Mouse (Mus musculus) hindbrain, embryonic 12.5 days (tissue): ENCODE measurements around the gene Tmem199. TPM values are rescaled to one million over a fixed set of nuclear protein-coding genes. Genes with fewer than 3 reads are reported as not detected.

ENCODE experiments used
- ATAC-seq: fragments of 200-750 bp; cut with Nextera tagmentation; 2 replicates; pipeline ENCODE4 v1.8.0; 2017; ENCODE audit warnings: moderate TSS enrichment; ENCODE audit not compliant: low FRiP score
- H3K27ac ChIP-seq: fragments of 300-500 bp; sonication (generic); 2 replicates; pipeline ENCODE4 v1.5.1; 2016; ENCODE audit warnings: mild to moderate bottlenecking
- H3K27me3 ChIP-seq: fragments of 300-500 bp; sonication (generic); 2 replicates; pipeline ENCODE4 v1.6.1; 2016; ENCODE audit warnings: mild to moderate bottlenecking
- H3K36me3 ChIP-seq: fragments of 300-500 bp; sonication (generic); 2 replicates; pipeline ENCODE4 v1.6.1; 2016; ENCODE audit warnings: mild to moderate bottlenecking
- H3K4me1 ChIP-seq: fragments of 300-500 bp; sonication (generic); 2 replicates; pipeline ENCODE4 v1.6.1; 2016
- H3K4me2 ChIP-seq: fragments of 300-500 bp; sonication (generic); replicated peaks from 2 replicates; pipeline ENCODE4 v1.6.1; 2016; ENCODE audit warnings: mild to moderate bottlenecking
- H3K4me3 ChIP-seq: fragments of 300-500 bp; sonication (generic); 2 replicates; pipeline ENCODE4 v1.5.1; 2016; ENCODE audit warnings: mild to moderate bottlenecking
- H3K9ac ChIP-seq: fragments of 300-500 bp; sonication (generic); 2 replicates; pipeline ENCODE4 v1.6.1; 2016; ENCODE audit warnings: mild to moderate bottlenecking, moderate library complexity
- H3K9me3 ChIP-seq: fragments of 300-500 bp; sonication (generic); replicated peaks from 2 replicates; pipeline ENCODE4 v1.6.1; 2016; ENCODE audit warnings: mild to moderate bottlenecking
- WGBS: fragments of 180-500 bp; shearing (Covaris S2); methylation state at CpG from one replicate; pipeline ENCODE4 v1.1.7; 2016; 5-methylcytosine and 5-hydroxymethylcytosine counted together
- polyA plus RNA-seq: library from polyadenylated mRNA; unstranded; fragments of >200 nt; fragmentation: Nextera tagmentation; extraction: Ambion mirVana; gene quantifications from 2 replicates; pipeline ENCODE4 v1.2.1, GENCODE M21; 2016

The Tmem199 gene
- polyA plus RNA-seq, 1 experiment from 2014 or later: 75.2 TPM

GRCm38 (mm10) chr11:78522481-78522997 is 10.6 kb upstream of the Tmem199 start:
- peaks cover 98% of the 10 kb centered on the region for H3K36me3 ChIP-seq

DNA sequence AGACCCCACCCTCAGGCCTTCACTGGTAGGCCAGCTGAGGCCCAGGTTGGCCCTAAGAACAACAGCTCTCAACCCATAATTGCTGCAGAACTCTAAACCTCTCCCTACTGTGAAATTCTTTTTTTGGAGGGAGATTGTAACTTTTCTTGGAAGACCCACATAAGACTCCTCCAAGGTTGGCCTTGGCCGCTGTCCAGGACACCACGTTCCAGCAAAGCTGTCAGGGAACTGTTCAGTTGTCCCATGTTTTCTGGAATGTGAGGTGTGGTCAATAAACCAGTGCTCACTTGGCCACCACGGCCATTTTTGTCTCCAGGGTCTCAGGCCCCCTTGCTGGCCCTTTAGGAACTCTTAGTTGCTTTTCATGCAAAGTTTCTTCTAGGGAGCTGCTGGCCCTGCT is 9.9 kb upstream of the Tmem199 start:
- Histone ChIP-seq H3K4me2 (no peak overlapping the region), H3K9ac (no peak overlapping the region), H3K4me3 (no peak overlapping the region), H3K9me3 (no peaks in the 10 kb centered on the region), H3K36me3 (peaks cover 93% of the 10 kb centered on the region), H3K27me3 (no peaks in the 10 kb centered on the region), H3K27ac (no peak overlapping the region), H3K4me1 (no peaks in the 10 kb centered on the region)
- WGBS: 93% methylated on average over 3 of the region's 3 CpGs
- ATAC-seq: no peak

More at GRCm38 (mm10) chr11:78522481-78522997, 10.6 kb upstream of the Tmem199 start:
- H3K9me3 ChIP-seq: no peaks in the 10 kb centered on the region
- no peak for ATAC-seq
- H3K9ac ChIP-seq: no peak overlapping the region
- no peak overlapping the region for H3K27ac ChIP-seq
- no peak overlapping the region for H3K4me3 ChIP-seq
- 88% methylated on average over 1 of the region's 1 CpGs for WGBS
- H3K4me2 ChIP-seq: no peak overlapping the region
- no peaks in the 10 kb centered on the region for H3K4me1 ChIP-seq
- H3K27me3 ChIP-seq: no peaks in the 10 kb centered on the region

DNA sequence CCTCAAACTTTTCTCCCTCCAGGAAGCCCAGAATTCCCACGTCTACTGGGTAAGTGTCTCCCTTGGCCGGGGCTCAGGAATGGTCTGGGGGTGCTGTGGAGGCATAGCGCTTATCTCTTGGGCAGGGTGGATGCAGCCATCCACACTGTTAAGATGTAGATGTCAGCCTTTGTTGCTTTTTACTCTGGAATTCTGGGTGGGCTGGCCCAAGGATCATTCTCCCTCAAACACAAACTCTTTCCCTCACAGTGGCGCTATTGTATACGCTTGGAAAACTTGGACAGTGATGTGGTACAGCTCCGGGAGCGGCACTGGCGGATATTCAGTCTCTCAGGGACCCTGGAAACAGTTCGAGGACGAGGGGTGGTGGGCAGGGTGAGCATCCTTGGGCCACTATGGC is 7.0 kb upstream of the Tmem199 start:
- H3K4me1 ChIP-seq: no peaks in the 10 kb centered on the region
- H3K9ac ChIP-seq: no peak overlapping the region
- H3K27me3 ChIP-seq: no peaks in the 10 kb centered on the region
- H3K36me3 ChIP-seq: peaks cover 89% of the 10 kb centered on the region
- no peak for ATAC-seq
- H3K27ac ChIP-seq: no peak overlapping the region
- 89% methylated on average over 10 of the region's 10 CpGs for WGBS
- H3K9me3 ChIP-seq: no peaks in the 10 kb centered on the region
- H3K4me3 ChIP-seq: no peak overlapping the region
- H3K4me2 ChIP-seq: no peak overlapping the region

GRCm38 (mm10) chr11:78515549-78516325 is 3.8 kb upstream of the Tmem199 start:
- Histone ChIP-seq H3K9ac (no peak overlapping the region), H3K4me3 (no peak overlapping the region), H3K9me3 (no peaks in the 10 kb centered on the region), H3K27ac (no peak overlapping the region), H3K4me1 (peaks cover 19% of the 10 kb centered on the region), H3K27me3 (no peaks in the 10 kb centered on the region), H3K4me2 (no peak overlapping the region), H3K36me3 (peaks cover 57% of the 10 kb centered on the region)
- no peak for ATAC-seq
- 64% methylated on average over 2 of the region's 2 CpGs for WGBS

DNA sequence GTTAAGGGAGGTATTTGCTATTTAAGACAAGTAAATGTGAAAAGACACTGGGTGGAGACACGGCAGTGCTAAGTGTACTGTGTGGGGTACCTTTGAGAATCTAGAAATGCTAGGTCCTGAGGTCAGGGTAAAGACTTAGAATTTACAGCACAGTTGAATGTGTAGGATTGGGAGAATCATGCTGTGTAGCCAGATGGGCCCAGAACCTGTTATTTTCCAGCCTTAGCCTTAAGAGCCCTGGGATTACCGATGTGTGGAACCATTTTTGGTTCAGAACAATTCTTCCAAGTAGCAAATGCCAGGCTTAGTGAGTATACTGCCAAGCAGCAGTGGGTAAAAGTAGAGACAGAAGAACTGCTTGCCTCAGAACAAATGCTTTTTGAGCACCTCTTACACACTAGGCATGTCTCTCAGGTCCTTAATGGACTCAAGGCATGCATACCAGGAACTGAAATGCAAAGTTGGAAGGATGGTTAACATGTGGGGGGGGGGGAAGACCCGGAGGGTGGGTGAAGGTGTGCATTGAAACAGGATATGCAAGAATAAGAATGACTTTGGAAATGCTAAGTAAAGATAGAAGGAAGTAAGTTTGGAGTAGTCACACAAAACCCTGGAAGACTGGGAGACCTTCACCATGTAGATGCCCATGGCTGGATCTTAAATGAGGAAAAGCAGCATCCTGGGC is 1.3 kb upstream of the Tmem199 start:
- Histone ChIP-seq H3K9ac (0 out of 2 replicates have a peak overlapping the region, but pooled peaks have one; percentile 94), H3K4me1 (peaks cover 19% of the 10 kb centered on the region), H3K36me3 (peaks cover 43% of the 10 kb centered on the region), H3K4me3 (peak overlapping the region; percentile 75), H3K27me3 (no peaks in the 10 kb centered on the region), H3K4me2 (peak overlapping the region; percentile 85), H3K27ac (no peak overlapping the region), H3K9me3 (no peaks in the 10 kb centered on the region)
- 82% methylated on average over 3 of the region's 3 CpGs for WGBS
- no peak for ATAC-seq

DNA sequence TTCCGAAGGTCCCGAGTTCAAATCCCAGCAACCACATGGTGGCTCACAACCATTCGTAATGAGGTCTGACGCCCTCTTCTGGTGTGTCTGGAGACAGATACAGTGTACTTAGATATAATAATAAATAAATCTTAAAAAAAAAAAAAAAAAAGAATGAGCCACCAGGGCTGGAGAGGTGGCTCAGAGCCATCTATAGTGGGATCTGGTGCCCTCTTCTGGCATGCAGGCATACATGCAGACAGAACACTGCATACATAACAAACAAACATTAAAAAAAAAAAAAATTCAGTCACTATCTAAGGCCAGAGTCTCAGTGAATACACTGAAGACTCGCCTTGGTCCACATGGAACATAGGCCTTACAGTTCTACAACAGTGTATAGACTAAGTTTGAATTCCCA is 2.8 kb downstream of the Tmem199 start:
- H3K4me3 ChIP-seq: no peak overlapping the region
- H3K4me2 ChIP-seq: no peak overlapping the region
- WGBS: 84% methylated on average over 5 of the region's 5 CpGs
- H3K27ac ChIP-seq: no peak overlapping the region
- ATAC-seq: no peak
- H3K9me3 ChIP-seq: no peaks in the 10 kb centered on the region
- H3K27me3 ChIP-seq: no peaks in the 10 kb centered on the region
- H3K4me1 ChIP-seq: peaks cover 19% of the 10 kb centered on the region
- H3K36me3 ChIP-seq: peaks cover 31% of the 10 kb centered on the region
- no peak overlapping the region for H3K9ac ChIP-seq

DNA sequence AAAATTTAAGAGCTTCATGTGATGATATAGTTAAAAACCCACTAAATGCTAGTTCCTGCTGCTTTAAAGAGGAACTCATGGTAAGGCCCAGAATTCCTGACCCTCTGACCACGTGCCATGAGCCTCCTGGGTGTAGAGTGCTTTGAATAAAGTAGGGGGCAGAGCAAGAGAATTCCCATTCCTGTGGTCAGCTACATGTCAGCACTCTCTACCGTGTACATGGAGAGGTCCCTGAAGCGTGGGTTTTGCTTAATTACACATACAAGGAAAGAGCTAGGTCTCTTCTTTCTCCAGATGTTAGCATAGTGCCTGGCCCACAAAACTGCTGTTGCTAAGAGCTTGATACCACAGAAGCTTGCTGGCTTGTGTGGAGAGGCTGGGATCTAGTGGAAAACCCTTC is 6.5 kb downstream of the Tmem199 start:
- Histone ChIP-seq H3K4me2 (no peak overlapping the region), H3K4me1 (no peaks in the 10 kb centered on the region), H3K36me3 (peaks cover 31% of the 10 kb centered on the region), H3K9me3 (no peaks in the 10 kb centered on the region), H3K9ac (no peak overlapping the region), H3K27me3 (peaks cover 7% of the 10 kb centered on the region; the same call in 1 of the 2 replicates), H3K27ac (no peak overlapping the region), H3K4me3 (no peak overlapping the region)
- 85% methylated on average over 3 of the region's 3 CpGs for whole genome bisulfite sequencing
- no peak for ATAC-seq

DNA sequence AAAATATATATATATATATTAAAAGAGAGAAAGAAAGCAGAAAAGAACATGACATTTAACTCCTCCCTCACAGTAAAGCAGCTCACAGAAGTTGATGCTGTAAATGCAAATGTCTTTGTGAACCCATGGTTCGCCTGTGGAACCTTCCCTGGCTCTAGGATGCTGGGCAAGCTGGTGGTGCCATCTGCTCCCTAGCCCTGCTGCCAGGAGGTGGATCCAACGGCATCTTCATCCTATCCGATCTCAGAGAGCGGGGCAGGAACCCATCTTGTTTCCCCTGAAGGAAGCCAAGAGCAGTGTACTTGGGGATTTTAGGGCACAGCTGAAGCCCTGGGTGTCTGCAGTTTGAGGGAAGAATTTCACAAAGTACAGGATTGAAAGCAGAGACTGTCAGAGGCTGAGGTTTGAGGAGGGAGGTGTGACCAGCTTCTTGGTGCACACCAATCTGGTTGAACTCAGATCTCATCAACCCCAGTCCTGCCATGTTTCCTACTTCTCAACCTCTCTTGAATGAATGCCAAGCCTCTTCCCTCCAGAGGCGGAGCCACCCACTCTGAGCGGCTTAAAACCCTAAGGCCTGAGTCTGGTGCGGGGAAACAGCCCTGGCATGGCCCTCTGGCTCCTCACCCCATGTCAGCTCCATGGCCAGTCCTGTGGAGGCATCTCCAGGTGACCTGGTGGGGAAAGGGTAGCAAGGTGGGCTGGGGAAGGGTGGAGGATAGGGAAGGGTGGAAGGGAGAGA is 8.9 kb downstream of the Tmem199 start, which contains the start of gene Sebox:
Sebox (plus strand) TSS at position 539 of the 742 bp plus-strand sequence.
- Histone ChIP-seq H3K4me2 (no peak within 1 kb of the TSS), H3K27ac (no peak within 1 kb of the TSS), H3K9ac (no peak within 1 kb of the TSS), H3K4me1 (peaks cover 4% of the 10 kb centered on the region), H3K36me3 (peaks cover 21% of the 10 kb centered on the region), H3K27me3 (peaks cover 22% of the 10 kb centered on the region), H3K4me3 (no peak within 1 kb of the TSS), H3K9me3 (no peaks in the 10 kb centered on the region)
- ATAC-seq: no peak
- WGBS: 71% methylated on average over 7 of the region's 7 CpGs

GRCm38 (mm10) chr11:78501529-78501928 is 10.4 kb downstream of the Tmem199 start:
- peaks cover 6% of the 10 kb centered on the region for H3K36me3 ChIP-seq
- no peaks in the 10 kb centered on the region for H3K9me3 ChIP-seq

GRCm38 (mm10) chr11:78500623-78501202 is 11.3 kb downstream of the Tmem199 start:
- Histone ChIP-seq H3K9ac (0 out of 2 replicates have a peak overlapping the region, but pooled peaks have one; percentile 4), H3K4me1 (peaks cover 20% of the 10 kb centered on the region), H3K4me3 (no peak overlapping the region), H3K4me2 (peak overlapping the region; percentile 3; the same call in 1 of the 2 replicates), H3K27ac (no peak overlapping the region), H3K27me3 (peaks cover 28% of the 10 kb centered on the region), H3K9me3 (no peaks in the 10 kb centered on the region), H3K36me3 (no peaks in the 10 kb centered on the region)
- ATAC-seq: no peak
- WGBS: 78% methylated on average over 9 of the region's 9 CpGs

More at GRCm38 (mm10) chr11:78501529-78501928, 10.4 kb downstream of the Tmem199 start:
- no peak for ATAC-seq
- WGBS: 76% methylated on average over 20 of the region's 20 CpGs
- no peak overlapping the region for H3K9ac ChIP-seq
- no peak overlapping the region for H3K4me2 ChIP-seq
- peaks cover 12% of the 10 kb centered on the region for H3K4me1 ChIP-seq
- no peak overlapping the region for H3K27ac ChIP-seq
- H3K4me3 ChIP-seq: no peak overlapping the region
- peaks cover 22% of the 10 kb centered on the region for H3K27me3 ChIP-seq

GRCm38 (mm10) chr11:78499543-78499942 is 12.4 kb downstream of the Tmem199 start:
- Histone ChIP-seq H3K4me1 (peaks cover 26% of the 10 kb centered on the region), H3K27ac (no peak overlapping the region), H3K4me3 (0 out of 2 replicates have a peak overlapping the region, but pooled peaks have one; percentile 1), H3K36me3 (no peaks in the 10 kb centered on the region), H3K9ac (no peak overlapping the region), H3K4me2 (no peak overlapping the region), H3K27me3 (peaks cover 38% of the 10 kb centered on the region), H3K9me3 (no peaks in the 10 kb centered on the region)
- ATAC-seq: no peak
- WGBS: 50% methylated on average over 16 of the region's 16 CpGs
